25 mouse cellular contexts compared by ENCODE assay signal in the genomic region with DNA sequence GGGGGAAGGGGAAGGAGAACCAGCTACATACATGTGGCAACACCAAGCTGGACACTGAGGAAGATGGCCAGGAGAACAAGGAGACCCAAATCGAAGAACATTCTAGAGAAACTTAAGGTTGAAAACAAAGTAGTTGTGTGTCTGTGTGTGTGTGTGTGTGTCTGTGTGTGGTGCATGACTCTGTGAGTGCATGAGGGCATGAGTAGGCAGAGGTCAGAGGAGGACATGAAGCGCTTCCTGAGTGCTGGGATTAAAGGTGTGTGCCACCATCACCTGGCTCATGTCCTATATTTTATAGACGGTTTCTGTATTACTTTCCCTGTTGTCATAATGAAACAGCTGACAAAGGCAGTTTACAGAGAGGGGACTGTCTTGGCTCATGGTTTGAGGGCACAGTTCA. TPM values are rescaled to one million over a fixed set of nuclear protein-coding genes. Genes with fewer than 3 reads are reported as not detected.
"Had no signal": no experiment of that assay in that cellular context is flagged by ENCODE, and none has a peak within 500 bp of the region (broad histone marks: within the 10 kb centered on the region; RNA-seq: fewer than 3 reads in every experiment).

A gene (minus strand): TSS at position 101 of the 400 bp plus-strand sequence.

- H3K36me3 ChIP-seq: liver, embryonic 13.5 days; liver, embryonic 15.5 days; lung, embryonic 15.5 days; midbrain, embryonic 12.5 days; neural tube, embryonic 12.5 days had no signal

- H3K9ac ChIP-seq: liver, embryonic 13.5 days; liver, embryonic 15.5 days; liver, postnatal 0 days; lung, embryonic 15.5 days; midbrain, embryonic 12.5 days; neural tube, embryonic 12.5 days had no signal

- H3K27ac ChIP-seq: liver, embryonic 13.5 days; liver, embryonic 15.5 days; lung, embryonic 15.5 days; macrophage; midbrain, embryonic 12.5 days; neural tube, embryonic 12.5 days had no signal

- DNase-seq: liver, embryonic 13.5 days; liver, postnatal 0 days; lung, adult 2 months; lung, postnatal 14 days; lung, postnatal 36 days; midbrain, embryonic 14.5 days; right cerebral cortex, postnatal 14 days; spleen, adult 18-20 months; thymus, adult 18-20 months; thymus, postnatal 14 days; thymus, postnatal 36 days had no signal

- H3K4me3 ChIP-seq: liver, embryonic 13.5 days; liver, embryonic 15.5 days; lung, embryonic 15.5 days; midbrain, embryonic 12.5 days; neural tube, embryonic 12.5 days had no signal

- H3K4me1 ChIP-seq: liver, embryonic 13.5 days; liver, embryonic 15.5 days; lung, embryonic 15.5 days; midbrain, embryonic 12.5 days; neural tube, embryonic 12.5 days had no signal

- H3K4me2 ChIP-seq: liver, embryonic 13.5 days; liver, embryonic 15.5 days; lung, embryonic 15.5 days; midbrain, embryonic 12.5 days; neural tube, embryonic 12.5 days had no signal

- H3K9me3 ChIP-seq: liver, embryonic 13.5 days; liver, embryonic 15.5 days; lung, embryonic 15.5 days; midbrain, embryonic 12.5 days; neural tube, embryonic 12.5 days had no signal

- ATAC-seq: liver, postnatal 0 days; lung, postnatal 0 days had no signal

- H3K27me3 ChIP-seq: liver, embryonic 13.5 days; liver, embryonic 15.5 days; lung, embryonic 15.5 days; midbrain, embryonic 12.5 days; neural tube, embryonic 12.5 days had no signal

RNA-seq across cellular contexts. Expression of the gene that starts here (rescaled TPM):
- total RNA-seq: megakaryocyte progenitor cell, adult 5-6 weeks; midbrain, postnatal 0 days; monocyte, adult 5-6 weeks; neutrophil, adult 5-6 weeks had no signal
- polyA plus RNA-seq: liver, embryonic 13.5 days; liver, embryonic 15.5 days; liver, postnatal 0 days; lung, adult 2 months; lung, embryonic 15.5 days; lung, postnatal 0 days; macrophage; midbrain, embryonic 12.5 days; midbrain, embryonic 14.5 days; midbrain, postnatal 0 days; neural tube, embryonic 12.5 days; neural tube, embryonic 14.5 days; stomach, embryonic 14.5 days; stomach, embryonic 16.5 days; thymus, postnatal 0 days had no signal
